Mouse (Mus musculus) hindlimb bud, embryonic 11.5 days (tissue): ENCODE measurements around the gene Olfr218.
"Not testable (repeated sequence)": the region's sequence is repeated elsewhere in the genome, so short reads cannot be mapped to it uniquely, and the experiment has no call there.

Experiments
- DNase-seq: peaks from one replicate; pipeline ENCODE4 v3.0.0-alpha.2; 2012; ENCODE audit warnings: low read depth, low spot score; ENCODE audit errors: extremely low spot score

Olfr218 gene

GRCm38 (mm10) chr1:173197508-173197907 is at the start of gene Olfr218:
Gene Olfr218, plus strand, starts transcription at chr1:173197808.
- no peak for DNase-seq

GRCm38 (mm10) chr1:173174154-173174842 is 23.3 kb upstream of the Olfr218 start:
- DNase-seq, result no peak

- no peak for DNase-seq
These were observed 7.1 kb upstream of the Olfr218 start, which contains the start of gene Olfr1406 for GRCm38 (mm10) chr1:173190540-173190939. Gene Olfr1406, minus strand, starts transcription at chr1:173190640.

- no peak for DNase-seq
These were observed 5.5 kb upstream of the Olfr218 start for GRCm38 (mm10) chr1:173192059-173192458.

- DNase-seq, result no peak
These were observed 1.2 kb upstream of the Olfr218 start for GRCm38 (mm10) chr1:173196359-173196758.

GRCm38 (mm10) chr1:173212092-173212491 is 14.5 kb downstream of the Olfr218 start, which contains the start of gene Olfr1404:
Gene Olfr1404, plus strand, starts transcription at chr1:173212392.
- DNase-seq, result no peak

GRCm38 (mm10) chr1:173216481-173216880 is 18.9 kb downstream of the Olfr218 start:
- no peak for DNase-seq

- no peak for DNase-seq
These were observed 29.5 kb downstream of the Olfr218 start, which contains the start of gene Fcer1a for GRCm38 (mm10) chr1:173227081-173227480. Gene Fcer1a, minus strand, starts transcription at chr1:173227214.

- not testable (repeated sequence) for DNase-seq
These were observed 39.4 kb downstream of the Olfr218 start for GRCm38 (mm10) chr1:173237004-173237403.

- no peak for DNase-seq
These were observed 52.3 kb downstream of the Olfr218 start for GRCm38 (mm10) chr1:173249888-173250287.
